Mouse (Mus musculus): ENCODE data around the gene Tcl1b4. TPM values are rescaled to one million over a fixed set of nuclear protein-coding genes. Genes with fewer than 3 reads are reported as not detected.
"Not testable (repeated sequence)": the region's sequence is repeated elsewhere in the genome, so short reads cannot be mapped to it uniquely, and the experiment has no call there.

Tcl1b4 gene
- polyA plus RNA-seq (2015; fragmentation: Nextera tagmentation; extraction: Ambion mirVana), result not detected in 2 replicates

DNA sequence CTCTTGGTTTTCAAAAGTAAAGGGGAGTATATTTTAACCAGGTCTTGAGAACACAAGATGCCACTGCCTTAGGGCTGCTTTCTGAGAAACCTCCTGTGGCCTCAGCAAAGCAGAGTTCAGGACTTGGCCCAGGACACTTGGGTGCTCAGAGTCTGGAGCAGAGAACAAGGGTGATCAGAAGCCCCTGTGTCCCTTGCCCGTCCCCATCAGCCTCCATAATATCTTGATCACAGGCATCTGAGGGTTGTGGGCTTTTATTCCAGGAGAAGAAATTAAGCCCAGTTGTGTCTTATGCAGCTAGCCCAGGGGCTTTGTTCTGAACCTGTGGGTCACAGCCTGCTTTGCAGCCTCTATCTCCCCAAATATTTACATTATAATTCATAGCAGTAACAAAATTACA lies at the start of gene Tcl1b4:
Gene Tcl1b4 (plus strand): TSS at position 301 of the 400 bp plus-strand sequence.
- WGBS, result 67% methylated on average over 1 of the region's 1 CpGs
- H3K27ac ChIP-seq (replicated peaks), result not testable (repeated sequence)

DNA sequence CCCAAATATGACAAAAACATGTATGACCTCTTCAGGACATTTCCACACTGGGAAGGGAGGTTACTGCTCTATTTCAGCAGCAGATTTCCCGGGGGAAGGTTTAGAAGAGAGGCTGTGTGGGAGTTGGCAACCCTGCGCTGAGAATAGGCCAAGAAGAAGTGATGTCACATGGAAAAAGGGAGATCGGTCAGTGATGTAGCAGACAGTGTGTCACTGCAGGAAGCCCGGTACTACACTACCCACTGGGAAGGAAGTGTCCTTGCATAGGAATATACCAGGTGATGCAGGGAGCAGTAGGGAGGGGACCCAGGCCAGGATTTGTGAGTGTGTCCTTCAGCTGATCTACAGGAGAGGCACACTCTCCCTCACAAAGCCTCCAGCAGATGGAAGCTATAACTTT lies 46.5 kb upstream of the Tcl1b4 start:
- H3K9ac ChIP-seq (ENCODE audit: low read length); DNase-seq (ENCODE audit: low spot score); H3K27ac ChIP-seq (replicated peaks); ATAC-seq (ENCODE audit: low FRiP score, low TSS enrichment); H3K4me1 ChIP-seq (replicated peaks; ENCODE audit: control insufficient read depth, insufficient read depth); H3K4me3 ChIP-seq (ENCODE audit: low read depth, low read length); H3K4me2 ChIP-seq (replicated peaks; ENCODE audit: low read depth); H3K27me3 ChIP-seq (ENCODE audit: control insufficient read depth, insufficient read depth, low read length); H3K9me3 ChIP-seq (ENCODE audit: control insufficient read depth, low read length); H3K36me3 ChIP-seq (ENCODE audit: control insufficient read depth, insufficient read depth, low read length): not testable (repeated sequence)
- WGBS, result 66% methylated on average over 4 of the region's 4 CpGs

More for the DNA sequence above, at the start of gene Tcl1b4:
- H3K4me3 ChIP-seq (ENCODE audit: low read depth, low read length); H3K9ac ChIP-seq (ENCODE audit: low read length); ATAC-seq (ENCODE audit: low FRiP score, low TSS enrichment); H3K9me3 ChIP-seq (ENCODE audit: control insufficient read depth, low read length); H3K36me3 ChIP-seq (ENCODE audit: control insufficient read depth, insufficient read depth, low read length); DNase-seq (ENCODE audit: low spot score); H3K4me2 ChIP-seq (replicated peaks; ENCODE audit: low read depth); H3K4me1 ChIP-seq (replicated peaks; ENCODE audit: control insufficient read depth, insufficient read depth); H3K27me3 ChIP-seq (ENCODE audit: control insufficient read depth, insufficient read depth, low read length): not testable (repeated sequence)

GRCm38 (mm10) chr12:105158842-105159241 lies 42.9 kb upstream of the Tcl1b4 start:
- TF ChIP-seq CTCF (IDR thresholded peaks at IDR 0.05; ENCODE audit: low read depth) (no peak), EP300 (optimal IDR thresholded peaks at IDR 0.05) (no peak)
- ATAC-seq (ENCODE audit: low FRiP score, low TSS enrichment) (no peak), DNase-seq (ENCODE audit: low spot score) (no peak)
- no peaks in the 10 kb centered on the region for H3K36me3 ChIP-seq (ENCODE audit: control insufficient read depth, insufficient read depth, low read length)
- WGBS, result 82% methylated on average over 6 of the region's 6 CpGs
- no peaks in the 10 kb centered on the region for H3K4me1 ChIP-seq (replicated peaks; ENCODE audit: control insufficient read depth, insufficient read depth)
- H3K27me3 ChIP-seq (ENCODE audit: control insufficient read depth, insufficient read depth, low read length), result no peaks in the 10 kb centered on the region
- no peak overlapping the region for H3K9ac ChIP-seq (ENCODE audit: low read length)
- H3K9me3 ChIP-seq (ENCODE audit: control insufficient read depth, low read length), result no peaks in the 10 kb centered on the region
- no peak overlapping the region for H3K4me3 ChIP-seq (ENCODE audit: low read depth, low read length)
- H3K4me2 ChIP-seq (replicated peaks; ENCODE audit: low read depth), result no peak overlapping the region
- no peak overlapping the region for H3K27ac ChIP-seq (replicated peaks)

DNA sequence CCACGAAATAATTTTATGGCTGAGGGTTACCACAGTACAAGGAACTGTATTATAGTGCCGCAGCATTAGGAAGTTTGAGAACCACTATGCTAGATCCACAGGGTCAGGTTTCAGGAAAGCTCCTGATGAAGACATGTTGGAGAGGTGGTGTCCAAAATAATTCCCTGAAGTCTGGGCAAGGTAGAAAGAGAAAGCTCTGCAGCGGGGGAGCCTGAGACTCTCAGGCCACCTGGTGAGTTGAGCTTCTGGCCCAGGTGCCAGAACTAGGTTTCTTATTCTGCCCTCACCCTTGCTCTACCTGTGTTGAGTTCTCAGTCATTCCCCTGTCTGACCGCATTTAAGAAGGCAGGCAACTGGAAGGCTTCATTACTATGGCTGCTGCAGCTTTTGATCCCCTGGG lies 42.4 kb upstream of the Tcl1b4 start, which contains the start of gene Tcl1b1:
Gene Tcl1b1 (plus strand): TSS at position 301 of the 400 bp plus-strand sequence.
- TF ChIP-seq EP300 (optimal IDR thresholded peaks at IDR 0.05), result no peak
- no peaks in the 10 kb centered on the region for H3K4me1 ChIP-seq (replicated peaks; ENCODE audit: control insufficient read depth, insufficient read depth)
- no peak within 1 kb of the TSS for H3K27ac ChIP-seq (replicated peaks)
- H3K4me3 ChIP-seq (ENCODE audit: low read depth, low read length), result no peak within 1 kb of the TSS
- H3K36me3 ChIP-seq (ENCODE audit: control insufficient read depth, insufficient read depth, low read length), result no peaks in the 10 kb centered on the region
- H3K9ac ChIP-seq (ENCODE audit: low read length), result no peak within 1 kb of the TSS
- DNase-seq (ENCODE audit: low spot score), result no peak
- no peak for ATAC-seq (ENCODE audit: low FRiP score, low TSS enrichment)
- 72% methylated on average over 4 of the region's 4 CpGs for WGBS
- H3K27me3 ChIP-seq (ENCODE audit: control insufficient read depth, insufficient read depth, low read length), result no peaks in the 10 kb centered on the region
- no peak within 1 kb of the TSS for H3K4me2 ChIP-seq (replicated peaks; ENCODE audit: low read depth)
- H3K9me3 ChIP-seq (ENCODE audit: control insufficient read depth, low read length), result no peaks in the 10 kb centered on the region

- H3K4me2 ChIP-seq (replicated peaks; ENCODE audit: low read depth), result no peak overlapping the region
- TF ChIP-seq CTCF (IDR thresholded peaks at IDR 0.05; ENCODE audit: low read depth) (no peak), EP300 (optimal IDR thresholded peaks at IDR 0.05) (no peak)
- H3K4me3 ChIP-seq (ENCODE audit: low read depth, low read length), result no peak overlapping the region
- no peaks in the 10 kb centered on the region for H3K27me3 ChIP-seq (ENCODE audit: control insufficient read depth, insufficient read depth, low read length)
- DNase-seq (ENCODE audit: low spot score) (no peak), ATAC-seq (ENCODE audit: low FRiP score, low TSS enrichment) (no peak)
- no peaks in the 10 kb centered on the region for H3K36me3 ChIP-seq (ENCODE audit: control insufficient read depth, insufficient read depth, low read length)
- no peaks in the 10 kb centered on the region for H3K9me3 ChIP-seq (ENCODE audit: control insufficient read depth, low read length)
- H3K4me1 ChIP-seq (replicated peaks; ENCODE audit: control insufficient read depth, insufficient read depth), result no peaks in the 10 kb centered on the region
- no peak overlapping the region for H3K9ac ChIP-seq (ENCODE audit: low read length)
- H3K27ac ChIP-seq (replicated peaks), result no peak overlapping the region
- WGBS, result 68% methylated on average over 3 of the region's 3 CpGs
Measured at GRCm38 (mm10) chr12:105166734-105167133, 35.0 kb upstream of the Tcl1b4 start.

DNA sequence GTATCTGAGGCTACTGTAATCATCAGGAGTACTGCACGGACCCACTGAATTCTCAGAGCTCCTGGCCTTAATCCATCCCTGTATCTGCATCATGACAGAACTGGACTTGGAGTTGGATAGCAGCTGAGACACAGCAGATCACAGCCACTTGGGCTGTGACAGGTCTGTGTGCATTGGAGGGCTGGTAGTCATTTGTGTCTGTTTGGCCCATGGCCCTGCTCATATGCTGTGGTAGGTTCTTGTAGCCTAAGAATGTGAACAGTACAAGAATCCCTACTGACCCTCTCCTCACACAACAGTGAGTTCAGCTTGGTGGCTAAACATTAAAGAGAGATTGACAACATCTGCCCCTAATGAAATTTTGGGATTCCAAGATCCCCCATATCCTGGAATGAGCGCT lies 28.4 kb upstream of the Tcl1b4 start:
- no peak overlapping the region for H3K4me3 ChIP-seq (ENCODE audit: low read depth, low read length)

More for the DNA sequence above, 28.4 kb upstream of the Tcl1b4 start:
- 75% methylated on average over 2 of the region's 2 CpGs for WGBS
- no peak overlapping the region for H3K9ac ChIP-seq (ENCODE audit: low read length)
- no peaks in the 10 kb centered on the region for H3K9me3 ChIP-seq (ENCODE audit: control insufficient read depth, low read length)
- no peaks in the 10 kb centered on the region for H3K36me3 ChIP-seq (ENCODE audit: control insufficient read depth, insufficient read depth, low read length)
- no peak overlapping the region for H3K27ac ChIP-seq (replicated peaks)
- DNase-seq (ENCODE audit: low spot score) (no peak), ATAC-seq (ENCODE audit: low FRiP score, low TSS enrichment) (no peak)
- H3K4me1 ChIP-seq (replicated peaks; ENCODE audit: control insufficient read depth, insufficient read depth), result no peaks in the 10 kb centered on the region
- no peaks in the 10 kb centered on the region for H3K27me3 ChIP-seq (ENCODE audit: control insufficient read depth, insufficient read depth, low read length)
- TF ChIP-seq CTCF (IDR thresholded peaks at IDR 0.05; ENCODE audit: low read depth) (no peak), EP300 (optimal IDR thresholded peaks at IDR 0.05) (no peak)
- H3K4me2 ChIP-seq (replicated peaks; ENCODE audit: low read depth), result no peak overlapping the region
